Mouse (Mus musculus) kidney, adult 9 months (tissue): ENCODE measurements around the gene Crlf1.

Experiments used
- DNase-seq: peaks from one replicate; pipeline ENCODE4 v3.0.0; 2022

The Crlf1 gene

DNA sequence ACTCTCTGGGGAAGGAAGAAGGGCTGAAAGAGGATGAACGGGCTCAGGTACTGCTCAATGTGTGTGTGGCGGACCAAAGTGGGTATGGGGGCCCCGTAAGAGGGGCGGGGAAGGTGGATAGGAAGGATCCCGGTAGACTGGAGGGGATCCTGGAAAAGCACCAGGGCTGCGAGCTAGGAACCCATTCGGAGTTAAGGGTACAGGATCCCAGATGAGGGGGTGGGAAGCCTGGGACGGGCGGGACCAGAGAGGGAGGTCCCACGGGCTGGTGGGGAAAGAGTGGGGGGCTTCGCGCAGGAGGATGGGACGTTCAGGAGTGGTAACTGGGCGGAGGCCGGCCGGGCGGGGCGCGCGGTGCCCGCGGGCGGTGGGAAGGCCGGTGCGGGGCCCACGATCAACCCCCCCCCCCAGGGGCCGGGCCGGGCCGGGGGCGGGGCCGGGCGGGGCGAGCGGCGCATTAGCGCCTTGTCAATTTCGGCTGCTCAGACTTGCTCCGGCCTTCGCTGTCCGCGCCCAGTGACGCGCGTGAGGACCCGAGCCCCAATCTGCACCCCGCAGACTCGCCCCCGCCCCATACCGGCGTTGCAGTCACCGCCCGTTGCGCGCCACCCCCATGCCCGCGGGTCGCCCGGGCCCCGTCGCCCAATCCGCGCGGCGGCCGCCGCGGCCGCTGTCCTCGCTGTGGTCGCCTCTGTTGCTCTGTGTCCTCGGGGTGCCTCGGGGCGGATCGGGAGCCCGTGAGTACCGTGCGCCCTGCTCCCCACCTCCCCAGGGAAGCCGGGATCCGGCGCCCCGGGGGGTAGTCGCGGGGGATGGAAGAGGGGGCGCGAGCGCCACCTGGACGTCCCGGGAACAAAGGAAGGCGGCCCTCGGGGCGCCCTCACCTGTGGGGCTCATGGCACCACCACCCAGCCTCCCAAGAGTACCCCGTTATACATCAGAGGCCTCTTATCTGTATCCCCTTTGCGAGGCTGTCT lies at the start of gene Crlf1:
Gene Crlf1, plus strand, starts transcription at position 495 of the 977 bp plus-strand sequence.
- no peak for DNase-seq

DNA sequence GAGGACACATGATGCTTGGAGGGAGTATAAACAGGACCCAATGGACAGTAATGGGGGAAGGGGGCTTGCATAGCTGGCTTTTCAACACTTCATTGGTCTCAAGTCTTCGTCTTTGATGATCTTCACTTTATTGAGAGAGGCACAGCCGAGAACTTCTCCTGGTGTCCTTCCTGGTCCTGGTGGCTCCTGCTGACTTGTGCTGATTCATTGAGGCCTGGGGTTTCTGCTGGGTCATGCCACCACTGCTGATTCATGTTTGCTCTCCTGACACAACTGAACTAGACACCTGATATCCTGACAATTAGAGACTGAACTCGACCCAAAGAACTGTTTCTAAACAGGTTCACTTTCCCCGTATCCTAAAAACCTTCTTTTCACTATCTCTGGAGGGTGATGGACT lies 49.6 kb upstream of the Crlf1 start:
- no peak for DNase-seq

DNA sequence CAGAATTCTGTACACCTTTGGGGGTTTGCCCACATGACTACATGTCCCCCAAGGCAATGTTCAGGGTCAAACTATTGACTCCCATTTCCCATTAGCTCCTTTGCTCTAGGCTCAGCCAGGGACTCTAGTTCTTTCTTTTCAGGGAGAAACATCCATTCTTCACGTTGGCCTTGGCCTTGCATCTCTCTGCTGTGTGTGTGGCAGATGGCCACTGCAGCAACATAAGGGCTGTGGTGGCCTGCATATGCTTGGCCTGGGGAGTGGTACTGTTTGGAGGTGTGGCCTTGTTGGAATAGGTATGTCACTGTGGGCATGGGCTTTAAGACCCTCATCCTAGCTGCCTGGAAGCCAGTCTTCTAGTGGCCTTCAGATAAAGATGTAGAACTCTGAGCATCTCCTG lies 47.0 kb upstream of the Crlf1 start:
- DNase-seq = no peak

DNA sequence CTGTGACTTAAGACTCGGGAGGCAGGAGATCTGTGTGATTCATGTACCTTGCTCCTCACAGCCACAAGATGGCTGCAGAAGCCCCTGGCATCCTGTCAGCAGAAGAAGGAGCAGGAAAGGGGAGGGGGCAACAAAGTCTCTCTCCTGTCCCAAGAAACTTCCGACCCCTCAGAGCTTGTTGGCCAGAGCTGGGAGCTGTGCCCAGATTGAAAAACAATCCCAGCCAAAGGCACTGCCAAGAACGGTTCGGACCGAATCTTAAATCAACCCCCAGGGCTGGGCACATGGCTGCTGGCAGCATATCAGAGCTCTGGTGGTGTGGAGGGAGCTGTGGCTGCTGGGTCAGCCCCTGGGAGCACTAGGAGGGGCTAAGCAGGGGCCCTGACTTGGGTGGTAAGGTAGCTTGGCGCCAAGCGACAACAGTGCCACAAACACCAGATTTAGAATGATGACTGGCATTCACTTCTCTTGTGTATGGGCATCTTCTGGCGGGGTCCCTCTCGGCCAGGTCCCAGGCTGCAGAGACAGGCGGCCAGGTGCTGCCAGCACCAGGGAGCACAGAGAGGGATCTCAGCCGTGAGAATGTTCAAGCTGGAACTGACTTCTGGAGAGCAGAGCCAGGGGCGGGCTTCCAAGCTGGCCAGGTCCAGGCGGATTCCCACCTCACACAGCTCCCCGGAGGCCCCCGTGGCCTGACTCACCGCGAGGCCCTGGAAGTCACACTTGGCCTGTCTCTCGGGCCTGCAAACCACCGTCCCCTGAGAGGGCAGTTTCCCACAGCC lies 45.1 kb upstream of the Crlf1 start:
- peak; percentile 17 for DNase-seq

DNA sequence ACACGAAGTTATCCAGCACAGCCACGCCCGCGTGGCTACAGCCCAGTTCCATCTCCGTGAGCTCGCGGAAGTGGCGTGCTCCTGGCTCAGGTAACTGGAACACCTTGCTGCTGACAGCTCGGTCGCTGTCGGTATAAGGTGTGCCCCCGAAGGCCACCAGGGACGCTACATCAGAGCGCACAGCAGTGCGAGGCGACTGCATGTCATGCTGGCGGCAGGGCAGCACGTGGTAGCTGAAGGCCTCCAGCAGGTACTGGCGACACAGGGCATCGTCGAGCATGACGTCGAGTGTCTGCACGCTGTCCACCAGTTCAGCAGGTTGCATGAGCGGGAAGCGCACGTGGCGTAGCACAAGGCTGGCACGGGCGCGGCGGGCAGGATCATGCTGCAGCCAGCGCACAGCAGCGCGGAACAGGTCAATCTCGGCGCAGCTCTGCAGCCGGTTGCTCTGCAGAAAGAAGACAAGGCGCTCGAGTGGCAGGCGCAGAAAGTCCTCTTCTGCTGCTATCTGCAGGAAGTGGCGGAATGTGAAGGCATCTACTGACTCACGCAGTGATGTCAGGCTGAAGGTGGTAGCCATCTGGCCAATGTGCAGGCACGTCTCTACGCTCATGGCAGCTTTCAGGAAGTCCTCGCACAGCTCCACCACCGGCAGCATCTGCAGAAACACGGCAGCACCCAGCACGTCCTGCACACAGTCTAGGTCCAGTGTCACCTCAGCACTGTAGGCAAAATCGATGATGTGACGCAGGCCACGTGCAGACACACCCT lies 40.6 kb upstream of the Crlf1 start:
- no peak for DNase-seq

DNA sequence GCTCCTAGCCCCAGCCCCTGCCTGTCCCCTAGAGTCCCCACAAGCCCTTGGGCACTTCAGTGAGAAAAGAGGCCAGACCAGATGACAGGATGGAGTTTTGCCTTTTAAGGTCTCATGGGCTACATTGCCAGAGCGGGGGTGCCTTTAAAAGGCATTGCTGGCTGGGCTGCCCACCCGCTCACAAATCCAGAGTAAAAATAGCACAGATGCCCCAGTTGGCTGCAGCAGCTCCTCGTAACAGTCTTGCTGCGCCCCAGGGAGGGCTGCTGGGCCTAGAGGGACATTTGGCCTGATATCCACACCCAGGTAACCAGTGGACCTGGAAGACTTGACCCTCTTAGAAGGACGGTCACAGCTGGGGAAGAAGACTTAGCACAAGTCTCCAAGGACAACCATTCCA lies 39.1 kb upstream of the Crlf1 start:
- DNase-seq = no peak

DNA sequence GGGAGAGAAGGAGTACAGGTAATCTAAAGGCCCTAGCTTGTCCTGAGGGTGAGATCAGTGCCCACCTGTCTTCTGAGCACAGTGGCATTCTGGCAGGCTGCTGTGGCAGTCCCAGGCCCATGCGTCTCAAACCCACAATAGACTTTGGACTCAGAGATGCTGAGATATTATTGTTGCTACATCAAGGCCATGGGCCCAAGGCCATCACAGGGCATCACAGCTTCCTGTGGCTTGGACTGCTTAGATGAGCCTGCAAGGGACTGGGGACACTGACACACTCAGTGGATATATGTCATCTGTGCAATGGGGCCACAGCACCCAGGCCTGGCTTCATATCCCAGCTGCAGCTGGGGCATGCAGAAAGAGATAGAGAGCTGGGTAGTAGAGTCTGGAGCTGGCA lies 36.0 kb upstream of the Crlf1 start:
- DNase-seq = no peak

DNA sequence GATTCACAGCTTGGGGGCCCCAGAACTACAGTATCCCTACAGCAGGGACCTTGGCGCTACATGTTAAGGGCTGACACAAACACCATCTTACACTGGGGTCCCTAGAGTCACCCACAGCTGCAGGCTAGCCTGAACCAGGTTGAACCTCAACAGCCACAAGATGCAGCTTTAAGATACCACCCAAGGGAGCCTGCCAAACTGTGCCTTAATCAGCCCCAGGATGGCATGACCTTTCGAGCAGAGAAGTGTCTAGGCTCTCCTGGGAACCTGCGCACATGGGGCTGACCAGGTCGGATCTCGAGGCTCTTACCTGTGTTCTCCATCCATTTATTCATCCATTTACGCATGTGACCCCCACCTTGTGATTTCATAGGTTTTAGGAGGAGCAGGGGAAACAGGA lies 35.1 kb upstream of the Crlf1 start:
- DNase-seq = no peak

DNA sequence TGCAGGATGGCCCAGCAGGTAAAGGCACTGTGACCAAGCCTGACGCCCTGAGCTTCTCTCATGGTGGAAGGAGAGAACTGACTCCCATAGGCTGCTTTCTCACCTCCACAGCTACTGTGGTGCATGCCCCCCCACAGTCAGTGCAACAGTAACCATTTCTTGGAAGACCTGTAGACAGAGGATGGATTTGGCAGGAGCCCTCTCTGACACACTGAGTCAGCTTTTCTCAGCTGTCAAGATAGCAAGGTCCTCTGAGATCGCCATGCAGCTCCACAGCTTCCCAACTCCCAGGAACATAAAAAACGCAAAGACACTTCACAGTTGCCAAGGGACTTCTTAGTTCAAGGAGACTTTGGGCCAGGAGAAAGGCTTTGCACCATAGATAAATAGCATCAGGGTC lies 34.5 kb upstream of the Crlf1 start:
- no peak for DNase-seq

DNA sequence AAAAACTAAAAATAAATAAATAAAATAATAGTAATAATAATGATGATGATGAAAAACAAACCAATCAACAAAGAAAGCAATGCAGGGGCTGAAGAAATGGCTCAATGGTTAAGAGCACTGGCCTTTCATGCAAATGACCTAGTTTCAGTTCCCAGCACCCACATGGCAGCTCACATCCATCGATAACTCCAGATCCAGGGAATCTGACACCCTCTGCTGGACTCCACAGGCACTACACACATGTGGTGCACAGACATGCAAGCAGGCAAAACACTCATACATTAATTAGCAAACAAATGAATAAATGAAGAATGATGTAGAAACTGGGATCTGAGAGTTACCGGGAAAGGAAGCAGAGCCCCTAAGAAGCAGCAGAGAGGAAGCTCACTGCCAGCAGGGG lies 33.3 kb upstream of the Crlf1 start:
- no peak for DNase-seq

DNA sequence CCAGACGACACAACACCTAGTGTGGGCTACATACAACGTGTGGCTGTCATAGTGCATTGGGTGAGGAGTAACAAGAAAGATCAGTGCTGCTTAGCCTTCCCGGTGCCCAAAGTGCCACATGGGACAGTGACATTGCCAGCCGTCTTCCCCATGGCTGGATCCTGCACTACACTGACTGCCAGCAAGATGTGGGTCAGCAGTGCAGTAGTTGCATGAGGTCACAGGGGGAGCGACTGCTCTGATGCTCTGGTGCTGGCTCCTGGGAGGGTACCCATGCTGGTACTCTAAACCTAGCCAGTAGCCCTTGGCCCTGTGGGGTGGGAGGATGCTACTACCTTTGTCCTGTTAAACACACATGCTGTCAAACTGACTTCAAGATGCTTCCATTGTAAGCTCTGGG lies 32.8 kb upstream of the Crlf1 start:
- no peak for DNase-seq

DNA sequence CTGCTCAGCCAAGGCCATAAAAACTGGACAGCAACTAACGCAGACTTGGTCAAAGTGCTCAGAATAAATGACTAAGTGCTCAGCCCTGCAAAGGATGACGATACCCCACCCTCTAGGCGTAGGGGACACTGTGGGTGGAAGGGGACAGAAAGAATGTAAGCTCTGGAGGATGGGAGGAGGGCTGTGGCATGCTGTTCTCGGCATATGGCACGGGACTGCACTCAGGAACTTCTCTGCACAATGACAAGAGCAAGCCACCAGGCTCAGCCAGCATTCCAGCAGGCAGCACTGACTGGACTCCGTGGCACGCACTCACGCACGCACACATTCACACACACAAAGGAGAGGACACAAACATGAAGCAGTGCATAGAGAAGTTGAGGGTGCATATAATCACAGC lies 32.4 kb upstream of the Crlf1 start:
- no peak for DNase-seq

DNA sequence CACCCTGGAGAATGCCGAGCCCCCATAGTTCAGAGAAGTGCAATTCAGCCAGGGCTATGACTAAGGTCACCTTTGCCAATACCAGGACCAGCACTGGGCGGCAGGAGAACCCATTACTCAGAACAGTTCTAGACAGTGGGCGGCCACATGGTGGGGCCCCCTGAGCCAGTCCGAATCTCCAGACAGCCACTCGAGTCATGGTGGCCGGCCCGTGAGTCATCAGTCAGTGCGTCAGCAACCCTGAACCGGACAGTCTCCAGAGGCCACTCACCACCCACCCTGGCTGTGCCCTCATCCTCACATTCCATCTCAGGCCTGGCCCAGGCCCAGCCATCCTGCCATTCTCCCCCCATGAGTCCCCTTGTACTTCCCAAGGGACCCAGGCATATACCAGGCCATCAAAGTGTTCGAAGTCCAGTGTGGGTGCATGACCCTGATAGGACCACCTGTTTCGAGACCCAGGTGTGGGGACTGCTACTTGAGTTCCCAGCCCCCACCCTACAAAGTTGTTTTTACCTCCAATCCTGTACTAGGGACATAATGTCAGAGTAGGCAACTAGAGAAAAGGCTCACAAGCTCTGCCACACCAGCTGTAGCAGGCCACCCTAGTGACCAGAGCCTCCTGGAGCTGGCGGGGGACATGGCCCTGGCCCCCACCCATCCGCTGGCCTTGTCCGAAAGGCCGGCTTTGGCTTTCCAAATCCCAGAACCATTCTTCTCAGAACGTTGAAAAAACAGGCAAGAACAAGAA lies 31.0 kb upstream of the Crlf1 start:
- DNase-seq = no peak

DNA sequence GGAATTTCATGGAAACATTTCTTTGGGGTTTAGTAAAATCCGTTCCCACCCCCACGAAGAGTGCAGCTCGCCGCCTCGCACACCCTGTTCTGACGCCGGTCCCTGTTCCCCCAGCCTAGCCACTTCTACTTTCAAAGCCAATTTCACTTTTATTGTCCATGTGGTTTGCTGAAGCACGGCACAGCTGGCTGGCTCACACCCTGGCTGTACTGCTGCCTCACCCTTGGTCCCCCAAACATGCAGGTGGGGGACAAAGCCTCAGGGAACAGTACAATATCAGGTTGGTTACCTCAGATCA lies 30.5 kb upstream of the Crlf1 start:
- no peak for DNase-seq

DNA sequence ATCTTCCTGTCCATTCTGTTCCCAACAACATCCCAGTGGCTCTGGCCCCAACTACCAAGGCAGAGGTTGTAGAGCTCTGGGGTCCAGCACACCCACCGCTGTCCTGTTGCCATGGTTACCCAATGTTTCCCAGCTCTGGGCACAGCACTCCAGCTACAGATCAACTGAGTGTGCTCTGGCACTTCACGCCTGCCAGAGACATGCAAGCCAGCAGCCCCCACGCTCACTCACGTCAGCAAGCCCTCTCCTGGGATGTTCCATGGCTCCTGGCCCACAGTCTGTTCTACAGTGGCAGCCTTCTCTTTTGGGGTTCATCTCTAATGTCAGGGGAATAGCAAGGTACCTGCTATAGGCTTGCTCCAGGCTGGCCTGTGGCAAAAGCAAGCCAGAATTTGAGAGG lies 29.7 kb upstream of the Crlf1 start:
- no peak for DNase-seq

DNA sequence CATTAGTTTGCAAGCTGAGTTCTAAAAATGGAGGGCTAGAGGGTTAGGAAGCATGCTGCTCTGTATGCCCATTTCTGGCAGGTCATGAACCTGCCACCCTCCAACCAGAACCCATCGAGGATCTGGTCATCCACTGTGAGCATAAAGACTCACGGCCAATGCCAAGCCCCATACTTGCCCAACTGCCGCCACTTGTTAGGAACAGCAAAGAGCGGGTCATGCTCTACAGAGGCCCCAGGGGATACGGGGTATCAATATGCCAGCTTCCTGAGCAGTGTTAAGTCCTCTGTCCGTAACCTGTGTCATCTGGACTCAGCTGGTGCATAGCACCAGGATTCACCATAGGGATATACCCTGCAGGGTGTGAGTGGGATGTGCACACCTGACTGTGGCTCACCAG lies 28.8 kb upstream of the Crlf1 start:
- DNase-seq = no peak

DNA sequence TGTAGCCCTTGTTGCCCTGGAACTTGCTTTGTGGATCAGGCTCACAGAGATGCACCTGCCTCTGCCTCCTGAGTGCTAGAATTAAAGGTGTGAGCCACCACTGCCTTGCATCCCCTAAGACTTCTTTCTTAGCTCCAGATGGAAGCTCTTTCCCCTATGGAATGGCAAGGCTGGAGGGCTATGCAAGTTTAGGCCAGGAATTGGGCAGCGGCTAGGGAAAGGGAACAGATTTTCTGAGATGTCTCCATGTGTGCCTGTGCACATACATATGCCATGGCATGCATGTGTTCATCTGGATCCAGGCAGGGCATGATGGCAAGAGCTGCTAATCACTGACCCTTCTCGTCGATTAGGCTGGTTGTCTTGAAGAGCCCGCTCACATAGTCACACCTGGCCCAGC lies 27.3 kb upstream of the Crlf1 start:
- no peak for DNase-seq

DNA sequence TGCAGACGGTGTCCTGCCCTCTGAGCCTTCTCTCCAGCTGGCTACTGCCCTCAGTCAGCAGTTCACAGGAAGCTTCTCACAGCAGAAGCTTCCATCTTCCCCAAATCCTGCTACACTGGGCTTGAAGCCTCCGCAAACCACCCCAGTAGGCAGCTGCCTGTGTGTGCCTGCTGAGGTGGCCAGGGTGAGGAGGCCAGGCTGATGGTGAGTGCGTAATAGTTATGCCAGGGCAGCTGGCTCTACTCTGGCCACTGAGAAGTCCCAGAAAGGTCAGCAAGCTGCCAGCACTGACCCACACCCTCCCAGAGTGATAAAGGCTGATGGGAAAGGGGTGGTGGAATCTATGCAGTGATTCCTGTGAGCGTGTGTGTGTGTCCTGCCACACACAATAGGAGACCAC lies 26.7 kb upstream of the Crlf1 start:
- DNase-seq = no peak

DNA sequence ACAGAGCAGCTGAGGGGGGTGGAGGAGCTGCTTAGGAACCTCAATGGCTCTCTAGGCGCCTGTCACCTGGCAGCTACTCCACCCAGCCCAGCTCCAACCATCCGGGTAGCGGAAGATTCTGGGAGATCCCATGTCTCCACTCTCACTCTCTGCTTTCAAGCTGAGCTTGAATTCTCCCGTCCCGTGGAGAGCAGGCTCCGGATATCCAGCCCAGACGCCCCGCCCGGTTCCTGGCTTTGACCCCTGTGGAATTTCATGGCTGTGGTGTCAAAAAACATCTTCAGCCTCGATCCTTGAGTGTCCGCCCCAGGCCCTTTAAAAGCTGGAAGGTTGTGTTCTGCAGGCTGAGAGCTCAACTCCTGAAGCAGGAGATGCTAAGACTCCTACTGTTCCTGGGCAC lies 26.2 kb upstream of the Crlf1 start:
- DNase-seq = peak; percentile 34

DNA sequence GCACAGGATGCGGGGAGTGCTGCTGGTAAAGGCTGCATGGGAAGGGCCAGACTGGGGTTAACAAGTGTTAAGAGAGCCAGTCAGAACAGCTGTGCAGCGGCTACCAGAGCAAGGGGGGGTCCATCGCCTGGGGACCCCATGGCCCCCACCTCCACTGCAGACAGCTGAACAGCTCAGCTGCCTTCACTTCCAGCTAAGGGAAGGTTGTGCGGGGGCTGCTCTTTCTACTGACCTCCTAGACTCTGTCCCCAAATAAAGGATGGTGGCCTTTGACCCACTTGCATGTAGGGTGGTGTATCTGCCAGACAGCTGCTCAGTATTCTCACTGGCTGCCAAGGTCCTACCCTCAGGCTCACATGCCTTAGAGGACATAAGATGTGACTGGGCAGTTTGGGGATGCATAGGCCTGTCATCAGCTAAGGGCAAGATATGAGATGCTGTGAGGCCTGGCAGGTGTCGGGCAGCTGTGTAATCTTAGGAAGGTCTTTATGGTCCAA lies 25.7 kb upstream of the Crlf1 start:
- DNase-seq = peak; percentile 23

DNA sequence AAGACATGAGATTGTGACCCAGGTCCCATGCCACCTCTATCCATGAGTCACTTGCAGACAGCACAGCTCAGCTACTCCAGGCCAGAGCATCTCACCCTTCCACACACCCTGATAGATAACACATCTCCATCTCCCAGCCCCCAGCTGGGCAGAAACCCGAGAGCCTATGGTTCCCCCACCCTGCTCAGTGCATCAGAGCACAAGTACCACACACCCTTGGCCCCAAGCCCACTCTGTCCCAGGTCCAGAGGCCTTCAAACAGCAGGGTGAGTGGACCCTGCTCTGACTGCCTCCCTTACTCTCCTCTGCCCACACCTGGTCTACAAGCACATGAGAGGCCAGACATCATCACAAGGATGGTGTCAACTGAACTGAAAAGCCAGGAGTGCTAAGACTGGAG lies 25.1 kb upstream of the Crlf1 start:
- DNase-seq = no peak

DNA sequence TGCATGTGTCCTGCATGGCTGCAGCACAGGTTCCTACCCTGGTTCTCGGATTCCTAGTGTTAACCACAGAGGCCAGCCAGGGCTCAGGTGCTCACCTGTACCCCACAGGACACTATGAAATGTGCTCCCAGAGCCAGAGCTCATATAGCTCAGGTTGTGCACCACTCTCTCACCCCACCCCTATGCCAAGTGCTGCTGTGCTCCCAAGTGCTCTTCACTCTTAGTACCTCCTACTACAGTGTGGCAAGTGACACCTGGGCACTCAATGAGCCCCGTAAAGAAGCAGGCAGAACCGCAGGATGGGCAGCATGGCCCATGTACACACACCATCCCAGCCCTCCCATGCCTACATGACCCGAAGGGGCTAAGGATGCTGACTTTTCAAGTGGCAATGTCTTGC lies 24.2 kb upstream of the Crlf1 start:
- DNase-seq = no peak
